In genomic region chrX:134058040-134058875, GRCm38 (mm10) we compare ENCODE assay signal across 8 mouse cellular contexts. TPM values are rescaled to one million over a fixed set of nuclear protein-coding genes. Genes with fewer than 3 reads are reported as not detected.
A peak's percentile ranks its signal among the peaks of the same experiment; 100 is the strongest.
DNase-seq lines count a peak whose midpoint lies in the region; ATAC-seq lines count a peak whose summit lies in the region.

No protein-coding gene starts in this region.

- H3K4me2 ChIP-seq in forebrain, embryonic 14.5 days (ENCODE audit: low read length): peak overlapping the region; percentile 33; the same call in 1 of the 2 replicates
- H3K4me2 ChIP-seq in liver, embryonic 16.5 days (ENCODE audit: low read depth, low read length): peak overlapping the region; percentile 46

- no peaks in the 10 kb centered on the region for H3K4me1 ChIP-seq in forebrain, embryonic 14.5 days (ENCODE audit: control insufficient read depth, insufficient read depth, low read length)
- no peaks in the 10 kb centered on the region for H3K4me1 ChIP-seq in liver, embryonic 16.5 days (ENCODE audit: control insufficient read depth, low read depth, low read length)

- H3K9ac ChIP-seq in forebrain, embryonic 14.5 days (ENCODE audit: low read length): no peak overlapping the region
- no peak overlapping the region for H3K9ac ChIP-seq in liver, embryonic 16.5 days (ENCODE audit: low read depth, low read length)

- H3K4me3 ChIP-seq in forebrain, embryonic 14.5 days (ENCODE audit: low read depth, low read length): peak overlapping the region; percentile 50
- peak overlapping the region; percentile 72 for H3K4me3 ChIP-seq in liver, embryonic 16.5 days (ENCODE audit: low read depth, low read length)

- DNase-seq in kidney, adult 9 months: peak; percentile 1
- no peak for DNase-seq in kidney, adult 8-10 months
- peak; percentile 6 for DNase-seq in MN1 (ENCODE audit: low spot score)
- DNase-seq in forebrain, embryonic 14.5 days (ENCODE audit: low spot score): peak; percentile 1
- DNase-seq in thymus, postnatal 10 days (ENCODE audit: low spot score in 2 of 2): no peak
- DNase-seq in spleen, postnatal 10 days (ENCODE audit: low spot score in 2 of 2): no peak

- H3K9me3 ChIP-seq in forebrain, embryonic 14.5 days (replicated peaks; ENCODE audit: control insufficient read depth, low read length): no peaks in the 10 kb centered on the region
- no peaks in the 10 kb centered on the region for H3K9me3 ChIP-seq in liver, embryonic 16.5 days (replicated peaks; ENCODE audit: control insufficient read depth, low read length)

- 78% methylated on average over 14 of the region's 14 CpGs for WGBS in forebrain, embryonic 14.5 days
- 64% methylated on average over 14 of the region's 14 CpGs for WGBS in liver, embryonic 16.5 days (ENCODE audit: insufficient replicate concordance)

- no peaks in the 10 kb centered on the region for H3K27me3 ChIP-seq in forebrain, embryonic 14.5 days (replicated peaks; ENCODE audit: control insufficient read depth, insufficient read depth, low read length)
- H3K27me3 ChIP-seq in liver, embryonic 16.5 days (ENCODE audit: control insufficient read depth, insufficient read depth, low read depth, low read length): no peaks in the 10 kb centered on the region

- H3K27ac ChIP-seq in forebrain, embryonic 14.5 days (ENCODE audit: low read depth, low read length): no peak overlapping the region
- no peak overlapping the region for H3K27ac ChIP-seq in liver, embryonic 16.5 days (ENCODE audit: low read length)

- H3K36me3 ChIP-seq in forebrain, embryonic 14.5 days (ENCODE audit: control insufficient read depth, insufficient read depth, low read length): peaks cover 15% of the 10 kb centered on the region
- 0 out of 2 replicates have a peak, but pooled peaks cover 6% of the 10 kb centered on the region for H3K36me3 ChIP-seq in liver, embryonic 16.5 days (ENCODE audit: control insufficient read depth, insufficient read depth)

- ATAC-seq in forebrain, embryonic 14.5 days: no peak
- no peak for ATAC-seq in liver, embryonic 16.5 days (ENCODE audit: low read depth)
- no peak for ATAC-seq in activated CD4-positive, CD25-positive, alpha-beta regulatory T cell, adult 4 months

RNA-seq across cellular contexts. Expression of gene Cstf2, which starts 0.7 kb away (rescaled TPM):
- polyA plus RNA-seq in forebrain, embryonic 14.5 days (2014; fragmentation: Nextera tagmentation; extraction: Ambion mirVana): 62.5 and 74.9 TPM in 2 replicates
- polyA plus RNA-seq in liver, embryonic 16.5 days (2015; fragmentation: Nextera tagmentation; extraction: Ambion mirVana): 17.3 and 18.1 TPM in 2 replicates
- polyA plus RNA-seq in activated CD4-positive, CD25-positive, alpha-beta regulatory T cell, adult 4 months (2017; shearing (Covaris generic)): 10 to 100 TPM; 34.3 to 38.4 TPM

Comparison
In these comparisons a context has a peak if more than half of its experiments do, and no peak if none do; other contexts are left out.
1. DNase-seq: peak in kidney, adult 9 months (single experiment), MN1 (single experiment) and forebrain, embryonic 14.5 days (single experiment); none in kidney, adult 8-10 months (0 of 2), thymus, postnatal 10 days (0 of 2) and spleen, postnatal 10 days (0 of 2).